Mouse (Mus musculus): ENCODE results near the gene Olfr1135.

Olfr1135 gene

GRCm38 (mm10) chr2:87673564-87673963, at the start of gene Olfr1135:
Gene Olfr1135, minus strand, starts transcription at chr2:87673664.
- no peak for DNase-seq

GRCm38 (mm10) chr2:87713079-87713478, 39.6 kb upstream of the Olfr1135 start, which contains the start of gene Olfr1137:
Gene Olfr1137, minus strand, starts transcription at chr2:87713179.
- no peak for DNase-seq

- DNase-seq = no peak
These were observed 20.4 kb upstream of the Olfr1135 start, which contains the start of gene Olfr1136 for GRCm38 (mm10) chr2:87693847-87694246. Gene Olfr1136, minus strand, starts transcription at chr2:87693947.

- no peak for DNase-seq
These were observed 15.1 kb downstream of the Olfr1135 start, which contains the start of gene Olfr1134 for GRCm38 (mm10) chr2:87658360-87658759. Gene Olfr1134, minus strand, starts transcription at chr2:87658460.

GRCm38 (mm10) chr2:87647274-87647673, 26.2 kb downstream of the Olfr1135 start, which contains the start of gene Olfr1133:
Gene Olfr1133, minus strand, starts transcription at chr2:87647374.
- DNase-seq = no peak

GRCm38 (mm10) chr2:87642441-87642840, 31.0 kb downstream of the Olfr1135 start:
- no peak for DNase-seq

GRCm38 (mm10) chr2:87637435-87637834, 36.0 kb downstream of the Olfr1135 start, which contains the start of gene Olfr1132:
Gene Olfr1132, minus strand, starts transcription at chr2:87637535.
- no peak for DNase-seq

GRCm38 (mm10) chr2:87626804-87627203, 46.7 kb downstream of the Olfr1135 start, which contains the start of gene Olfr1131:
Gene Olfr1131, plus strand, starts transcription at chr2:87627104.
- no peak for DNase-seq

Data from lung, postnatal 4 days (tissue).